Mouse (Mus musculus) thymus, postnatal 14 days (tissue): Measurements from ENCODE around the gene Car14.
"Not testable (repeated sequence)": the region's sequence is repeated elsewhere in the genome, so short reads cannot be mapped to it uniquely, and the experiment has no call there.

Source experiments
- DNase-seq: peaks from one replicate; pipeline ENCODE4 v3.0.0; 2021

Car14 gene

GRCm38 (mm10) chr3:95923429-95923828 lies 18.9 kb upstream of the Car14 start:
- DNase-seq, result not testable (repeated sequence)

GRCm38 (mm10) chr3:95920532-95920931 lies 16.0 kb upstream of the Car14 start:
- not testable (repeated sequence) for DNase-seq

GRCm38 (mm10) chr3:95916760-95917159 lies 12.3 kb upstream of the Car14 start:
- no peak for DNase-seq

- DNase-seq, result no peak
These were observed 10.2 kb upstream of the Car14 start for GRCm38 (mm10) chr3:95914706-95915105.

- no peak for DNase-seq
These were observed 3.1 kb upstream of the Car14 start for GRCm38 (mm10) chr3:95907613-95908012.

- DNase-seq, result peak; percentile 89
These were observed 2.4 kb upstream of the Car14 start for GRCm38 (mm10) chr3:95906860-95907259.

- peak; percentile 68 for DNase-seq
These were observed 1.5 kb upstream of the Car14 start for GRCm38 (mm10) chr3:95905940-95906492.

- DNase-seq, result peak; percentile 62
These were observed 852 bp upstream of the Car14 start for GRCm38 (mm10) chr3:95905146-95905939.

- no peak for DNase-seq
These were observed 563 bp downstream of the Car14 start for GRCm38 (mm10) chr3:95903753-95904502.

GRCm38 (mm10) chr3:95902643-95903042 lies 1.8 kb downstream of the Car14 start:
- DNase-seq, result no peak

GRCm38 (mm10) chr3:95902373-95902625 lies 2.2 kb downstream of the Car14 start:
- no peak for DNase-seq

GRCm38 (mm10) chr3:95901616-95902372 lies 2.7 kb downstream of the Car14 start:
- no peak for DNase-seq

GRCm38 (mm10) chr3:95899800-95900524 lies 4.5 kb downstream of the Car14 start:
- no peak for DNase-seq

GRCm38 (mm10) chr3:95895501-95895900 lies 9.0 kb downstream of the Car14 start:
- DNase-seq, result not testable (repeated sequence)

GRCm38 (mm10) chr3:95894317-95895160 lies 10.0 kb downstream of the Car14 start:
- peak; percentile 36 for DNase-seq

- peak; percentile 96 for DNase-seq
These were observed 10.7 kb downstream of the Car14 start, which contains the start of gene Aph1a for GRCm38 (mm10) chr3:95893606-95894316. Gene Aph1a, plus strand, starts transcription at chr3:95893969.

GRCm38 (mm10) chr3:95893126-95893525 lies 11.4 kb downstream of the Car14 start:
- DNase-seq, result peak; percentile 43

- DNase-seq, result peak; percentile 21
These were observed 12.1 kb downstream of the Car14 start for GRCm38 (mm10) chr3:95892066-95893052.
